Mouse (Mus musculus): ENCODE measurements at regions not wholly inside any gene's neighbourhood (a gene's known extent, or its start where the extent isn't known, plus 50 kb on each side); places are given as distances from the start of the nearest gene placed in this dataset.

GRCm38 (mm10) chr1:184462481-184463124 is 269.8 kb downstream of the Hlx start:
- no peak for DNase-seq (ENCODE audit: low spot score in 2 of 2)

GRCm38 (mm10) chr1:184461411-184461810 is 271.0 kb downstream of the Hlx start:
- DNase-seq (ENCODE audit: low spot score in 2 of 2): no peak

- no peak for DNase-seq (ENCODE audit: low spot score in 2 of 2)
Observed at GRCm38 (mm10) chr1:184456727-184457126, 275.7 kb downstream of the Hlx start.

- no peak for DNase-seq (ENCODE audit: low spot score in 2 of 2)
Observed at GRCm38 (mm10) chr1:184454381-184454780, 278.0 kb downstream of the Hlx start.

- no peak for DNase-seq (ENCODE audit: low spot score in 2 of 2)
Observed at GRCm38 (mm10) chr1:184453673-184454072, 278.7 kb downstream of the Hlx start.

GRCm38 (mm10) chr1:184453061-184453460 is 279.4 kb downstream of the Hlx start:
- no peak for DNase-seq (ENCODE audit: low spot score in 2 of 2)

GRCm38 (mm10) chr1:184451686-184452085 is 280.7 kb downstream of the Hlx start:
- no peak for DNase-seq (ENCODE audit: low spot score in 2 of 2)

- DNase-seq (ENCODE audit: low spot score in 2 of 2): peak; percentile 48 to 59
Observed at GRCm38 (mm10) chr1:184449007-184449406, 283.4 kb downstream of the Hlx start.

GRCm38 (mm10) chr1:184447911-184448310 is 284.5 kb downstream of the Hlx start:
- DNase-seq (ENCODE audit: low spot score in 2 of 2): peak; percentile 85 to 89

- peak; percentile 36 to 51 for DNase-seq (ENCODE audit: low spot score in 2 of 2)
Observed at GRCm38 (mm10) chr1:184447161-184447667, 285.2 kb downstream of the Hlx start.

GRCm38 (mm10) chr1:184444189-184444588 is 288.2 kb downstream of the Hlx start:
- no peak for DNase-seq (ENCODE audit: low spot score in 2 of 2)

GRCm38 (mm10) chr1:184442701-184443100 is 289.7 kb downstream of the Hlx start:
- DNase-seq (ENCODE audit: low spot score in 2 of 2): no peak

GRCm38 (mm10) chr1:184441005-184441557 is 291.3 kb downstream of the Hlx start:
- DNase-seq (ENCODE audit: low spot score in 2 of 2): no peak

GRCm38 (mm10) chr1:184439506-184439905 is 292.9 kb downstream of the Hlx start:
- DNase-seq (ENCODE audit: low spot score in 2 of 2): peak in 1 of 2 experiments; percentile 32

GRCm38 (mm10) chr1:184436387-184436786 is 296.0 kb downstream of the Hlx start:
- no peak for DNase-seq (ENCODE audit: low spot score in 2 of 2)

GRCm38 (mm10) chr1:184428612-184429011 is 303.8 kb downstream of the Hlx start:
- DNase-seq (ENCODE audit: low spot score in 2 of 2): no peak

- DNase-seq (ENCODE audit: low spot score in 2 of 2): no peak
Observed at GRCm38 (mm10) chr1:184428035-184428434, 304.4 kb downstream of the Hlx start.

GRCm38 (mm10) chr1:184425694-184426093 is 306.7 kb downstream of the Hlx start:
- peak; percentile 39 to 46 for DNase-seq (ENCODE audit: low spot score in 2 of 2)

- no peak for DNase-seq (ENCODE audit: low spot score in 2 of 2)
Observed at GRCm38 (mm10) chr1:184424035-184424434, 308.4 kb downstream of the Hlx start.

GRCm38 (mm10) chr1:184412596-184412995 is 319.8 kb downstream of the Hlx start:
- DNase-seq (ENCODE audit: low spot score in 2 of 2): no peak

- no peak for DNase-seq (ENCODE audit: low spot score in 2 of 2)
Observed at GRCm38 (mm10) chr1:184411066-184411465, 321.4 kb downstream of the Hlx start.

- DNase-seq (ENCODE audit: low spot score in 2 of 2): no peak
Observed at GRCm38 (mm10) chr1:184409986-184410385, 322.4 kb downstream of the Hlx start.

GRCm38 (mm10) chr1:184402985-184403384 is 329.4 kb downstream of the Hlx start:
- no peak for DNase-seq (ENCODE audit: low spot score in 2 of 2)

All from gastrocnemius, adult 8-10 months (tissue).